Mouse (Mus musculus) brain, embryonic 14.5 days (tissue): ENCODE data around the gene Hsd17b2. TPM values are rescaled to one million over a fixed set of nuclear protein-coding genes. Genes with fewer than 3 reads are reported as not detected.
A peak's percentile ranks its signal among the peaks of the same experiment; 100 is the strongest.
"Not testable (repeated sequence)": the region's sequence is repeated elsewhere in the genome, so short reads cannot be mapped to it uniquely, and the experiment has no call there.

Experiments used
- DNase-seq: peaks from one replicate; pipeline ENCODE4 v3.0.0-alpha.2; 2011; ENCODE audit warnings: low read depth
- CTCF ChIP-seq: fragments of 200-500 bp; IDR thresholded peaks from 2 replicates; pipeline ENCODE4 v1.5.1; 2012; ENCODE audit warnings: inconsistent platforms, mild to moderate bottlenecking, moderate library complexity, borderline replicate concordance; ENCODE audit not compliant: insufficient read depth, insufficient read length; ENCODE audit errors: extremely low read depth
- POLR2A ChIP-seq: fragments of 200-500 bp; IDR thresholded peaks from 2 replicates; pipeline ENCODE4 v1.6.1; 2012; ENCODE audit warnings: mild to moderate bottlenecking, inconsistent platforms, borderline replicate concordance; ENCODE audit not compliant: poor library complexity, insufficient read depth, insufficient read length, severe bottlenecking; ENCODE audit errors: extremely low read depth
- polyA plus RNA-seq: library from polyadenylated mRNA; depleted of rRNA; stranded (reverse); fragments of >200 nt; gene quantifications from 2 replicates; pipeline ENCODE4 v1.2.3, GENCODE M21; 2012

Hsd17b2 gene
- polyA plus RNA-seq, 1 experiment: not detected

DNA sequence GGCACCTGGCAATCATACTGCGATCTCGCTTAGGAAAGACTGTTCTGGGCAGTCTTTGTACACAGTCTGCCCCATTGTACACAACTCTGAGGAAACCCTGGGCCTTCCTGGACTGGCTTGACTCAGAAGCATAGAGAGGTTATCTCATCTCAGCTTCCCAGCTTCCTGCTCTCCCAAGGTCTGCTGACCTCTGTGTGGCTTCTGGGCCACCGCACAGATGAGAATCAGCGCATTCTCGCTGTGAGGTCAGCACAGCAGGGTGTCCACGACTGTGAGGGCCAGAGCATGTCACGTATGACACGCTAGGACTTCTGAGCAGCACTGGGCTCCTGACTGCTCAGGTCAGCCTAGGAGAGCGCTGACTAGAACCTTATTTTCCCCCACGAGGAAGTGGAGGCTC lies 29.3 kb downstream of the Hsd17b2 start:
- TF ChIP-seq CTCF: no peak
- no peak for TF ChIP-seq POLR2A
- no peak for DNase-seq

DNA sequence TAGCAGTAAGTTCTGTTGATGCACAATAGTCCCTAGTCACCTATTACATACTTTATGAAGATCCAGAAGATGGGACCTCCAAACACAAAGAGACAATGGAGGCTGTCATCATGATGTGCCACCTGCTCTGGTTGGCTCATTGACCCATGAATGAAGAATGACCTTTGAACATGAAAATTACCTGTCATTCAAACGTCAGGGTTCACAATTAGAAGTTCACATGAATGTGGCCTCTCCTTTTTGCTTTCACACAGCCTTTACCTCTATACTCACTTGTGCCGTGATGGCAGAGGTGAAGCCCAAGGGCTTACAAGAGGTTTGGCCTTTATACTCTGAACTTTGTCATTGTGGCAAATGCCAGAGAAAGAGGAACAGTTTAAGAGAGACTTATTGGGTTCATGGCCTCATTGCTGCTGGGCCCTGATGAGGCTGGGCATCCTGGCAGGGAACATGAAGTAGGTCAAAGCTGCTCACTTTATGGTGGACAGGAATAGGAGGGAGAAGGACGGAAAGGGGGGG lies 35.0 kb downstream of the Hsd17b2 start:
- no peak for TF ChIP-seq POLR2A
- no peak for TF ChIP-seq CTCF
- DNase-seq: no peak

DNA sequence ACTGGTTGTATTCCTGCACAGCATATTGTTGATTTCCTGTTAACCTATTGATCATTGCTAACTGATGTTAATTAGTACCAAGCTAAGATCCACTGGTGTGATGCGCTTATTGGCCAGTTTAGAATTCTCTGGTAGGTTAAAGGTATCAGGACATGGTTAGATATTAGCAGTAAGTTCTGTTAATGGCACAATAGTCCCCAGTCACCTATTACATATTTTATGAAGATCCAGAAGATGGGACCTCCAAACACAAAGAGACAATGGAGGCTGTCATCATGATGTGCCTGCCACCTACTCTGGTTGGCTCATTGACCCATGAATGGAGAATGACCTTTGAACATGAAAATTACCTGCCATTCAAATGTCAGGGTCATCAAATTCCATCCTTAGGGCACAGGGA lies 36.5 kb downstream of the Hsd17b2 start:
- DNase-seq: not testable (repeated sequence)

DNA sequence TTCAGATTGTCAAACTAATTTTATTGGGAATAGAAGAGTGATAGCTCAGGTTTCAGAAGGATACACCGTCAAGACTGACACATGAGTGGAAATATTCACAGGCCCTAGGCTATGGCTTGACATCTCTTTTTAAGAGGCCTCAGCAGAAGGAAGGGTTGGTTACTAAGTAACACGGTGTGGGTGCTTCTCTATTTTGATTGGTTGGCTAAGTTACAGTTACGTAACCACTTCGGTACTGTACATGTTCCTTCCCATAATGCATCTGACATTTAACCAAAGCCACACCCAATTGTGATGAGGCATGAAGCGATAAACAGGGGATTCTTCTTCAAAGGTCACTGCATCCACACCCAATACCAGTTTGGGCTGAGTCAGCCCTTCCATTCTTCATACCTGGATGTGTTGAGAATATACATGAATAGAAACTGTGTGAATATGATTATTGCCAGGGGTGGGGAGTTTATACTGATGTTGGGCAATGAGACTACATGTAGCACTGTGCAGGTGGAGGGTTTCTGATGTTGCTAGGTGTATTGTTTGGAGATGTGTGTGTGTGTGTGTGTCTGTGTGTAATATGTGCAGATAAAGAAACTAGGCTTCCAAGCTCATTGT lies 38.8 kb downstream of the Hsd17b2 start:
- DNase-seq: no peak
- TF ChIP-seq CTCF (no peak), POLR2A (no peak)

DNA sequence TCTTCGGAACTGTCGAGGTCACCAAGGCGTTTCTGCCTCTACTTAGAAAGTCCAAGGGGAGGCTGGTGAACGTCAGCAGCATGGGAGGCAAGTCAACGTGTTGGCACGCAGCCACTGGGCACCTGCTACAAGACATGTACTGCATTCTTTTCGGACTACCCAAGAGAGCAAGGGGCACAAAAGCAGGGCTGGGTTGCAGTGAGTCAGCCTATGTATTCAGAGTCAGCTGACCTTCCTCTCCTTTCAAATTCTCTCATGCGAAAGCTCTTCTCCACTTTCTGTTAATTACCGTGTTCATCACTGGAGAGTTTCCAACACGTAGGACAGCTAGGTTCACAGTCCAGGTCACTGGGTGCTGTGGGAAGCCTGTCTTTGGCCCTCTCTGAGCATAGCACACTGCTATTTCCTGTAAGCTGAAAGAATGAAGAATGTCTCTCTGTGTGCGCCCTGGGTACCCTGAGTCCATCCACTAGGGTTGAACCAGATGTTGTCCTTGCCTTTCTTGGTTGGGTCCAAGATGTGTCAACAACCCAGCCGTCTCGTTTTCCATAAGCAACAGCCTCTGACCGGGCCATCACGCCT lies 40.8 kb downstream of the Hsd17b2 start:
- peak; percentile 25 for DNase-seq
- TF ChIP-seq POLR2A: no peak
- TF ChIP-seq CTCF: no peak

DNA sequence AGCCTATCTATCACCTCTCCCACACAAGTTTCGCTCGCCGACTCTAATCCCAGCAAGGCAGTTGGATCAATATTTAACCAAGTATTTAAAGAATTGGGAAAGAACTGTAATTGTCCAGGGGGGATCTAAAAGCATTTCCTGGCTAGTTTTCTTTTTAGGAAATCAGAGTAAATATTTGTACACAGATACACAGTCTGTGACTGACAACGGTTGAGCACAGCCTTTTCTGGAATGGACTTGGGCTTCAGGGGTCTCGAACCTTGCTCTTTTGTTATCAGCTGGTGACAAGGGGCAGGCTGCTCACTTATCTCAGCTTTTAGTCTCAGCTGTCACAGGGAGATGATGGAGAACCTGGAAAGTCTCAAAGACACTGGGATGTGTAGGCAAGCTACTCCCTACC lies 44.9 kb downstream of the Hsd17b2 start:
- TF ChIP-seq POLR2A: no peak
- no peak for TF ChIP-seq CTCF
- DNase-seq: no peak

DNA sequence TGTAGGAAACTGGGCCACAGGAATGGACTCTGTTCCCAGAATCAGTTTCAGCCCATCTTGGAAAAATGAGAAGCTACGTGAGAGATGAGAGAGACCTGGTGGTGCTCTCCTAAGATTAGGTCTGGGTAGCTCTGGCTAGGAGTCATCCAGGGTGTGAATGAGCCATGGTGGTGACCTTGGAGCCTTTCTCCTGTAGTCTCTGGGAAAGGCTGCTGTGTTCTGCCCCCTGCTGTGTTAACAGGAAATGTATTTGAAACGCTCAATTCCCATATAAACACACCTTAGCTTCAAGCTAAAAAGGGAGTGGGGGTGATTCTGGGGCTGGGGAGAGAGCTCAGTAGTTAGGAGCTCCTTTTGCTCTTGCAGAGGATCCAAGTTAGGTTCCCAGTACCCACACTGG lies 45.7 kb downstream of the Hsd17b2 start:
- TF ChIP-seq POLR2A: no peak
- no peak for TF ChIP-seq CTCF
- DNase-seq: no peak

DNA sequence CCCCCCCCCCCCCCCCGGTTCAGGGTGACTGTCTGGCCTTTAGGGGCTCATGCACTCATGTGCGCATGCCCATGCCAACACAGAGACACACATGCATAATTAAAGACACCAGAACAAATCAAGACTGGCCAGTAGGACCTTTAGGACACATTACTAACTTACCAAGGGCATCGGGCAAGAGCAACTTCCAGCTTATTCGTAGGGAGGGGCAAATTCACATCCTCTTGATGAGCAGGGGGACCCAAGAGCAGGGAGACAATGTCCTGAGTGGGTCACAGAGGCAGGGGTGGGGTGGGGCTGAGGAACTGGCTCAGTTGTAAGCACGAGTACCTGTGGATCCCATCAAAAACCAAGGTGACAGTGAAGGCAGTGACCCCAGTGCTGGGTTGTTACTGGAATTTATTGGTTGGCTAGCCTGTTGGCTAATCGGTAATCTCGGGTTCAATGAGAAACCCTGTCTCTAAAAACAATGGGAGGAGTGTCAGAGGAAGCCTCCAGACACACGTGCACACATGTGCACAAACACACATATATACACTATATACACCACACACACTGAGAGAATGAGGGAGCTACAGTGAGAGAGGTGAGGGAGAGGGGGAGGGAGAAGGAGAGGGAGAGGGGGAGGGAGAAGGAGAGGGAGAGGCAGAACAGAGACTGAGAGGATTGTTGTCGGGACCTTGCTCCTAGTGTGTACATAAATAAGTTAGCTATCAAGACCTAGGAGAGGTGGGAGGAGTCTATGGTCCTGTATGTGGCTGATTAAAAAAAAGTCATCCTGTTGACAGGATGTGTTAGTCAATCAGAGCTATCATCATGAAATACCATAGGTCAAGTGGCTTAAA lies 46.4 kb downstream of the Hsd17b2 start:
- no peak for DNase-seq
- TF ChIP-seq POLR2A (no peak), CTCF (no peak)

DNA sequence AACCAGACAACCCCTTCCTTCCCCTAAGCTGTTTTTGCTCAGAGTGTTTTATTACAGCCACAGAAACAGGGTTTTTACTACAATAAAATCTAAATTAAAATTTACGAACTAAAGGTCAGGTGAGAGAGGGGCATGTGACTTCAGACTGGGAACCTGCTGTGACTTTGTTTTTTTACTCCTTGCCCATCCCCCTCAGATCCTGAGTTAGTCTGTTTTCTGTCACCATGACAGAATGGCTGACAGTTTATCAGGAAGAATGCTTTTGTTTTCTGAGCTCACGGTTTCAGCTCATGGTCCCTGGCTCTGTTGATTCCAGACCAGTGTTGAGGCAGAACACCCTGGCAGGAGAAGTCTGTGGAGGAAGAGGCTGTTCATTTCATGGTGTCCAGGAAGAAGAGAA lies 47.7 kb downstream of the Hsd17b2 start:
- no peak for TF ChIP-seq POLR2A
- no peak for TF ChIP-seq CTCF
- no peak for DNase-seq

DNA sequence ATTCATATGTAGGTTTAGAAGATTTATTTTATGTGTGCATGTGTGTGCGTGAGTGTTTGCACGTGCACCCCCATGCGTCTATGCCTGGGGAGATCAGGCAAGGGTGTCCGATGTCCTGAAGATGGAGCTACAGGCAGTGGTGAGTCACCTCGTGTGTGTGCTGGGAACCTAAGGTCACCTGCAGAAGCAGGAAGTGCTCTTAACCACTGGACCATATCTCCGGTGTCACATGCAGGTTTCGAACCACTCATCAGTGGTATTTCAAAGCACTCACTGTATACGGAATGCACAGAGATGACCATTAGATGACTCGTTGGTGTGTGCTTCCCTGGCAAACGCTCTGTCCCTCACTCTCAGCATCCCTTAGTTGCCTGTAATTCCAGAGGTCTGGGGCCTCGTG lies 56.2 kb downstream of the Hsd17b2 start:
- DNase-seq: no peak
- no peak for TF ChIP-seq POLR2A
- no peak for TF ChIP-seq CTCF

DNA sequence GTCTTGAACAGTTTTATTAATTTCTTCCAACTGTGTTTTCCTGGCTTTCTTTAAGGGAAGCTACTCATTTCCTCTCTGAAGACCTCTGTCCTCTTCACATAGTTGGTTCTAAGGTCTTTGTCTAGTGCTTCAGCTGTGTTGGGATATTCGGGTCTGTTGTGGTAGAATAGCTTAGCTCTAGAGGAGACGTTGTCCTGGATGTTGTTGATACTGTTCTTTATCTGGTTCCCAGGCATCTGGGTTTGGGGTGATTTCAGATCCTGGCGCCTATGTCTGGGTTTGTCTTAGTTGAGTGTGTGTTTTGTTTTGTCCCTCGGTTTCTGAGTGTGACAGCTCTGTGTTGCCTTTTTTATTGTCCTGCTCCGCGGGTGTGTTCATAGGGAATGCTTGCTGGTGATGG lies 61.1 kb downstream of the Hsd17b2 start:
- DNase-seq: no peak
- no peak for TF ChIP-seq CTCF
- no peak for TF ChIP-seq POLR2A

DNA sequence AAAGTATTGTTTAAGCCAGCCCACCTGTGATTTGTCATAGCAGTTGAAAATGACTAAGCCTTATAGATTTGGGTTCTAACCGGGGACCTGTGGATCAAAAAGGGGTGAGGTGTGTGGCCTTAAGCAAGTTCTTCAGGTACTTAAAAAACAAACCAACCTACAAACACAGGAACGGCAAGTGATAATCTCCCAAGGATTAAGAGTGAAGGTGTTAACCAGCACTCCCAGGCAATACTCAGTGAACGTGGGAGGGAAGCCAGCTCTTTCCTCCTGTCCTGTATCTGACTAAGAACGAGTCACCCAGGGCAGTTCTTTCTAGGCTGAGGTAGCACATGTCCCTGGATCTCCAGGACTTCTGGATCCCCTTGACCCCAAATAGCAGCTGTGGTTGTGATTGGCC lies 62.9 kb downstream of the Hsd17b2 start:
- no peak for DNase-seq
- TF ChIP-seq CTCF (no peak), POLR2A (no peak)

DNA sequence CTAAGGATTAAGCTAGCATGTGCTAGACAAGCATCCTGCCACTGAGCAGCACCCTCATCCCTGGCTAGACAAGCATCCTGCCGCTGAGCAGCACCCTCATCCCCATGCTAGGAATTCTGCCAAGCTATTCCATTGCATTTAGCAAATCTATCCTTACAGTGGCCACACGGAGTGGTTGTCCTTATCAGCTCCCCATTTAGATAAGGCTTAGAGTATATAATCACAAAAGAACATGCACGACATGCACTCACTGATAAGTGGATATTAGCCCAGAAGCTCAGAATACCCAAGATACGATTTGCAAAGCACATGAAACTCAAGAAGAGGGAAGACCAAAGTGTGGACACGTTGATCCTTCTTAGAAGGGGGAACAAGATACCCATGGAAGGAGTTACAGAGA lies 64.2 kb downstream of the Hsd17b2 start:
- TF ChIP-seq POLR2A: no peak
- no peak for TF ChIP-seq CTCF
- DNase-seq: peak; percentile 9

DNA sequence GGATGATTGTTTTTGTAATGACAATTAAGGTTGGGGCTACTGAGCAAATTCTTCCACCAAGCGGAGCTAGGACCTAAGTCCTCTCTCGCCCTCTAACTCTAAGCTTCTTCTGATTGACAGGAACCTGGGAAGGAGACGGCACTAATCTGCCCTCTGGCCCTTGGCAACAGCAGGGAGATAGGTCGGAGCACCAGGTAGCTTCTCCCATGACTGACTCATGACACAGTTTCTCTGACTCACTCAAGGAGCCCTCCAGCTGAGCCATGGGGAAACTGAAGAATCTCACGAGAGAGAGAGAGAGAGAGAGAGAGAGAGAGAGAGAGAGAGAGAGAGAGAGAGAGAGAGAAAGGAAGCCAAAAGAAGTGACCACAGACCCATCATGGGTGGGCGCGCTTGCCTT lies 67.3 kb downstream of the Hsd17b2 start:
- TF ChIP-seq CTCF (no peak), POLR2A (no peak)

DNA sequence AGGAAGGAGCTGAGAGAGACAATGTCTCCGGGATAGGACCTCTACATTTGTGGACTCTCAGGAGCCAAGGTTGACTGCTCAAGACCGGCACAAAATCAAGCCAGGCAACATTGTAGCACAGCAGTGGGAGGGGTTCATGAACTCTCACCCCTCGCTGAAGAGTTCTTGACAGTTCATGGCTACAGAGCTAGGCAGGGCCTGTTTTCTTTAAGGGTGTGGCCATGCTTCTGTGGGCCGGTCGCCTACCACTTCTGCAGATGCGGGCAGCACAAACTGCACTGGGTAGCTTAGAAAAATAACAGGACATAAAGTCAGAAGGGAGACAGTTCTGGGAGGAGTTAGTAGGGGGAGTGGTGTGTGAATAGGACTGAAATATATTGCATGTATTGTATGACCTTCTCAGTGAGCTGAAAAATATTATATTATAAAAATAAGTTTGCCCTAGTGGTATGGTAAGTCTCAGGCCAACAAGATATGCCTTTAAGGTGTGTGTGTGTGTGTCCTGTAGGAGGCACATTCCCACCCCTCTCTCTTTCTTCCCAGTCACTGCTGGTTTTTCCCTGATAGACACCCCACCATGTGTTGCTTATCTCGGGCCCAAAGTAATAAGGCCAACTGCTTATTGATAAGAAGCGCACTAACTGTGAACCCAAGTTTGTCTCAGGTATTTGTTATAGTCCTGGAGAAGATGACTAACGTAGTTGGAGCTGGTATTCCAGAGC lies 69.6 kb downstream of the Hsd17b2 start:
- no peak for TF ChIP-seq POLR2A
- no peak for TF ChIP-seq CTCF
- no peak for DNase-seq

More for the DNA sequence above, 67.3 kb downstream of the Hsd17b2 start:
- DNase-seq: no peak
